Mouse (Mus musculus): ENCODE measurements around the gene Fam234b. TPM values are rescaled to one million over a fixed set of nuclear protein-coding genes. Genes with fewer than 3 reads are reported as not detected.

Fam234b gene
- polyA plus RNA-seq, 1 experiment = 14.2 TPM

GRCm38 (mm10) chr6:135157496-135157895, 40.3 kb upstream of the Fam234b start:
- Histone ChIP-seq H3K27ac (ENCODE audit: insufficient read depth, low read depth, low read length) (no peak overlapping the region), H3K27me3 (replicated peaks; ENCODE audit: control insufficient read depth, insufficient read depth, low read length) (no peaks in the 10 kb centered on the region), H3K4me3 (ENCODE audit: insufficient read depth, low read depth, low read length) (no peak overlapping the region), H3K4me1 (ENCODE audit: control insufficient read depth, insufficient read depth, low read length) (no peaks in the 10 kb centered on the region), H3K36me3 (ENCODE audit: control insufficient read depth, insufficient read depth, low read length) (no peaks in the 10 kb centered on the region)
- 85% methylated on average over 4 of the region's 4 CpGs for WGBS
- DNase-seq = no peak
- TF ChIP-seq POLR2A (IDR thresholded peaks at IDR 0.05; ENCODE audit: low read depth, low read length) (no peak), CTCF (conservative IDR thresholded peaks at IDR 0.05; ENCODE audit: insufficient read depth, insufficient read length, low read depth, low read length) (no peak)

GRCm38 (mm10) chr6:135158509-135158908, 39.3 kb upstream of the Fam234b start:
- WGBS = 50% methylated on average over 4 of the region's 4 CpGs
- peak; percentile 12 for DNase-seq
- Histone ChIP-seq H3K27ac (ENCODE audit: insufficient read depth, low read depth, low read length) (no peak overlapping the region), H3K27me3 (replicated peaks; ENCODE audit: control insufficient read depth, insufficient read depth, low read length) (no peaks in the 10 kb centered on the region), H3K4me1 (ENCODE audit: control insufficient read depth, insufficient read depth, low read length) (no peaks in the 10 kb centered on the region), H3K36me3 (ENCODE audit: control insufficient read depth, insufficient read depth, low read length) (no peaks in the 10 kb centered on the region), H3K4me3 (ENCODE audit: insufficient read depth, low read depth, low read length) (no peak overlapping the region)
- no peak for TF ChIP-seq POLR2A (IDR thresholded peaks at IDR 0.05; ENCODE audit: low read depth, low read length)
- TF ChIP-seq CTCF (conservative IDR thresholded peaks at IDR 0.05; ENCODE audit: insufficient read depth, insufficient read length, low read depth, low read length) = no peak

- no peak for DNase-seq
- Histone ChIP-seq H3K4me3 (ENCODE audit: insufficient read depth, low read depth, low read length) (no peak overlapping the region), H3K27me3 (replicated peaks; ENCODE audit: control insufficient read depth, insufficient read depth, low read length) (no peaks in the 10 kb centered on the region), H3K36me3 (ENCODE audit: control insufficient read depth, insufficient read depth, low read length) (no peaks in the 10 kb centered on the region), H3K27ac (ENCODE audit: insufficient read depth, low read depth, low read length) (no peak overlapping the region), H3K4me1 (ENCODE audit: control insufficient read depth, insufficient read depth, low read length) (peaks cover 6% of the 10 kb centered on the region; the same call in 1 of the 2 replicates)
- WGBS = 73% methylated on average over 4 of the region's 4 CpGs
- TF ChIP-seq CTCF (conservative IDR thresholded peaks at IDR 0.05; ENCODE audit: insufficient read depth, insufficient read length, low read depth, low read length) (no peak), POLR2A (IDR thresholded peaks at IDR 0.05; ENCODE audit: low read depth, low read length) (no peak)
These were observed 36.4 kb upstream of the Fam234b start for GRCm38 (mm10) chr6:135161356-135161755.

- Histone ChIP-seq H3K4me3 (ENCODE audit: insufficient read depth, low read depth, low read length) (no peak overlapping the region), H3K36me3 (ENCODE audit: control insufficient read depth, insufficient read depth, low read length) (no peaks in the 10 kb centered on the region), H3K27me3 (replicated peaks; ENCODE audit: control insufficient read depth, insufficient read depth, low read length) (no peaks in the 10 kb centered on the region), H3K4me1 (ENCODE audit: control insufficient read depth, insufficient read depth, low read length) (peaks cover 10% of the 10 kb centered on the region; the same call in 1 of the 2 replicates), H3K27ac (ENCODE audit: insufficient read depth, low read depth, low read length) (no peak overlapping the region)
- no peak for DNase-seq
- WGBS = 76% methylated on average over 3 of the region's 3 CpGs
- TF ChIP-seq CTCF (conservative IDR thresholded peaks at IDR 0.05; ENCODE audit: insufficient read depth, insufficient read length, low read depth, low read length) (no peak), POLR2A (IDR thresholded peaks at IDR 0.05; ENCODE audit: low read depth, low read length) (no peak)
These were observed 35.5 kb upstream of the Fam234b start for GRCm38 (mm10) chr6:135162311-135162710.

GRCm38 (mm10) chr6:135162861-135163260, 34.9 kb upstream of the Fam234b start:
- Histone ChIP-seq H3K27me3 (replicated peaks; ENCODE audit: control insufficient read depth, insufficient read depth, low read length) (no peaks in the 10 kb centered on the region), H3K36me3 (ENCODE audit: control insufficient read depth, insufficient read depth, low read length) (no peaks in the 10 kb centered on the region), H3K4me1 (ENCODE audit: control insufficient read depth, insufficient read depth, low read length) (peaks cover 12% of the 10 kb centered on the region; the same call in 1 of the 2 replicates), H3K27ac (ENCODE audit: insufficient read depth, low read depth, low read length) (no peak overlapping the region), H3K4me3 (ENCODE audit: insufficient read depth, low read depth, low read length) (no peak overlapping the region)
- WGBS = 74% methylated on average over 4 of the region's 4 CpGs
- no peak for DNase-seq
- no peak for TF ChIP-seq POLR2A (IDR thresholded peaks at IDR 0.05; ENCODE audit: low read depth, low read length)
- TF ChIP-seq CTCF (conservative IDR thresholded peaks at IDR 0.05; ENCODE audit: insufficient read depth, insufficient read length, low read depth, low read length) = no peak

GRCm38 (mm10) chr6:135165191-135165590, 32.6 kb upstream of the Fam234b start:
- WGBS = 46% methylated on average over 3 of the region's 3 CpGs
- Histone ChIP-seq H3K27me3 (replicated peaks; ENCODE audit: control insufficient read depth, insufficient read depth, low read length) (no peaks in the 10 kb centered on the region), H3K36me3 (ENCODE audit: control insufficient read depth, insufficient read depth, low read length) (no peaks in the 10 kb centered on the region), H3K27ac (ENCODE audit: insufficient read depth, low read depth, low read length) (no peak overlapping the region; the same call in 1 of the 2 replicates), H3K4me1 (ENCODE audit: control insufficient read depth, insufficient read depth, low read length) (peaks cover 12% of the 10 kb centered on the region; the same call in 1 of the 2 replicates), H3K4me3 (ENCODE audit: insufficient read depth, low read depth, low read length) (no peak overlapping the region)
- peak; percentile 64 for DNase-seq
- TF ChIP-seq POLR2A (IDR thresholded peaks at IDR 0.05; ENCODE audit: low read depth, low read length) (no peak), CTCF (conservative IDR thresholded peaks at IDR 0.05; ENCODE audit: insufficient read depth, insufficient read length, low read depth, low read length) (no peak)

- 81% methylated on average over 2 of the region's 2 CpGs for WGBS
- H3K27me3 ChIP-seq (replicated peaks; ENCODE audit: control insufficient read depth, insufficient read depth, low read length) = no peaks in the 10 kb centered on the region
- no peak for DNase-seq
- no peak overlapping the region for H3K4me3 ChIP-seq (ENCODE audit: insufficient read depth, low read depth, low read length)
- H3K36me3 ChIP-seq (ENCODE audit: control insufficient read depth, insufficient read depth, low read length) = no peaks in the 10 kb centered on the region
- no peak overlapping the region; the same call in 1 of the 2 replicates for H3K27ac ChIP-seq (ENCODE audit: insufficient read depth, low read depth, low read length)
- H3K4me1 ChIP-seq (ENCODE audit: control insufficient read depth, insufficient read depth, low read length) = peaks cover 12% of the 10 kb centered on the region; the same call in 1 of the 2 replicates
- no peak for TF ChIP-seq POLR2A (IDR thresholded peaks at IDR 0.05; ENCODE audit: low read depth, low read length)
- TF ChIP-seq CTCF (conservative IDR thresholded peaks at IDR 0.05; ENCODE audit: insufficient read depth, insufficient read length, low read depth, low read length) = no peak
These were observed 32.1 kb upstream of the Fam234b start for GRCm38 (mm10) chr6:135165706-135166105.
